Mouse (Mus musculus): ENCODE measurements around the gene Zeb2. TPM values are rescaled to one million over a fixed set of nuclear protein-coding genes. Genes with fewer than 3 reads are reported as not detected.

Zeb2 gene
- total and polyA plus RNA-seq, 3 experiments, result 16.5 to 50.0 (median 46.7) TPM

- no peak for DNase-seq
- Histone ChIP-seq H3K27me3 (ENCODE audit: control insufficient read depth, insufficient read depth, low read length) (no peaks in the 10 kb centered on the region), H3K79me2 (replicated peaks; ENCODE audit: control insufficient read depth, insufficient read depth, low read length) (no peaks in the 10 kb centered on the region), H3K27ac (no peak overlapping the region), H3K9ac (ENCODE audit: low read depth, low read length) (no peak overlapping the region), H3K4me1 (ENCODE audit: control insufficient read depth, insufficient read depth, low read length) (no peaks in the 10 kb centered on the region; the same call in 1 of the 2 replicates), H3K36me3 (ENCODE audit: control insufficient read depth, insufficient read depth, low read length) (no peaks in the 10 kb centered on the region), H3K4me3 (no peak overlapping the region)
- intact Hi-C loops (cut with DNase I), result no loop called here
- WGBS, result 63% methylated on average over 6 of the region's 6 CpGs
- no peak for TF ChIP-seq POLR2A (IDR thresholded peaks at IDR 0.05; ENCODE audit: insufficient read depth, low read depth, low read length)
- TF ChIP-seq CTCF (IDR thresholded peaks at IDR 0.05), result no peak
- no peak for TF ChIP-seq EP300 (IDR thresholded peaks at IDR 0.05; ENCODE audit: insufficient read depth, low read depth, low read length)
Observed at GRCm38 (mm10) chr2:44973828-44974227, 143.4 kb downstream of the Zeb2 start.

- H3K27me3 ChIP-seq (ENCODE audit: control insufficient read depth, insufficient read depth, low read length), result no peaks in the 10 kb centered on the region
- DNase-seq, result no peak
- no peaks in the 10 kb centered on the region for H3K79me2 ChIP-seq (replicated peaks; ENCODE audit: control insufficient read depth, insufficient read depth, low read length)
- intact Hi-C loops (cut with DNase I), result no loop called here
- H3K36me3 ChIP-seq (ENCODE audit: control insufficient read depth, insufficient read depth, low read length), result no peaks in the 10 kb centered on the region
- H3K4me1 ChIP-seq (ENCODE audit: control insufficient read depth, insufficient read depth, low read length), result no peaks in the 10 kb centered on the region; the same call in 1 of the 2 replicates
- H3K4me3 ChIP-seq, result no peak overlapping the region
- H3K9ac ChIP-seq (ENCODE audit: low read depth, low read length), result no peak overlapping the region
- TF ChIP-seq CTCF (IDR thresholded peaks at IDR 0.05) (no peak), POLR2A (IDR thresholded peaks at IDR 0.05; ENCODE audit: insufficient read depth, low read depth, low read length) (no peak), EP300 (IDR thresholded peaks at IDR 0.05; ENCODE audit: insufficient read depth, low read depth, low read length) (no peak)
- WGBS, result 72% methylated on average over 6 of the region's 6 CpGs
- no peak overlapping the region for H3K27ac ChIP-seq
Observed at GRCm38 (mm10) chr2:44970087-44970646, 147.0 kb downstream of the Zeb2 start.

DNA sequence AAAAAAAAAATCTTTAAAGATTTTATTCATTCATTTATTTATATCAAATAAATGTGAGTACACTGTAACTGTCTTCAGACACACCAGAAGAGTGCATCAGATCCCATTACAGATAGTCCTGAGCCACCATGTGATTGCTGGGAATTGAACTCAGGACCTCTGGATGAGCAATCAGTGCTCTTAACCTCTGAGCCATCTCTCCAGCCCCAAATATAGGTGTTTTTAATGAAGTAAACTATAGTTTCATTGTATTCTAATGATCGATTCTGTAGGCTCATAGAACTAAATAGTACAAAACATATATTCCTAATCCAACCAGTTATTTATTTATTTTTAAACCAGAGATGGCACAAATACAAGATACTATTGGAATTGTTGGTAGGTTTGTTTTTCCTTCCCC lies 147.6 kb downstream of the Zeb2 start:
- no peak overlapping the region for H3K27ac ChIP-seq
- H3K9ac ChIP-seq (ENCODE audit: low read depth, low read length), result no peak overlapping the region
- 95% methylated on average over 1 of the region's 1 CpGs for WGBS
- H3K36me3 ChIP-seq (ENCODE audit: control insufficient read depth, insufficient read depth, low read length), result no peaks in the 10 kb centered on the region
- intact Hi-C loops (cut with DNase I), result no loop called here
- H3K4me3 ChIP-seq, result no peak overlapping the region
- TF ChIP-seq POLR2A (IDR thresholded peaks at IDR 0.05; ENCODE audit: insufficient read depth, low read depth, low read length), result no peak
- no peak for TF ChIP-seq CTCF (IDR thresholded peaks at IDR 0.05)
- no peak for TF ChIP-seq EP300 (IDR thresholded peaks at IDR 0.05; ENCODE audit: insufficient read depth, low read depth, low read length)
- no peaks in the 10 kb centered on the region; the same call in 1 of the 2 replicates for H3K4me1 ChIP-seq (ENCODE audit: control insufficient read depth, insufficient read depth, low read length)
- H3K79me2 ChIP-seq (replicated peaks; ENCODE audit: control insufficient read depth, insufficient read depth, low read length), result no peaks in the 10 kb centered on the region
- no peak for DNase-seq
- H3K27me3 ChIP-seq (ENCODE audit: control insufficient read depth, insufficient read depth, low read length), result no peaks in the 10 kb centered on the region

DNA sequence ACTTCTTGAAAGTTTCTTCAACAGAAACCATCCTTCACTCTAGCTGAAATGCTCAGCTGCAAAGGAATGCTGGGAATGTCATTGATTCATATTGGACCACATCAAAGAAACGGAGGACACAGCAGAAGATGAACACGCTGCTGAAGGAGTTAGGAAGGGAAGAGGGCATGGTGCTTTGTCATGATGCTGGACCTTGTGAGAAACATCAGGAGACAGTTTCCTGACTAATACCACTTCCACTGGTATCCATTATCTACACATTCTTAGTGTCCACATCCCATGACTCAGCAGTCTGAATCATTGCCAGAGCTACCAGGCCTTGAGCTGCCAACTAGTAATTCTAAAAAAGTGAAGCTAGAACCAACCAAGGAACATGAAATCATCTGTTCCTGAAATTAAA lies 148.0 kb downstream of the Zeb2 start:
- H3K4me1 ChIP-seq (ENCODE audit: control insufficient read depth, insufficient read depth, low read length), result no peaks in the 10 kb centered on the region; the same call in 1 of the 2 replicates
- DNase-seq, result no peak
- intact Hi-C loops (cut with DNase I), result no loop called here
- 79% methylated on average over 2 of the region's 2 CpGs for WGBS
- H3K79me2 ChIP-seq (replicated peaks; ENCODE audit: control insufficient read depth, insufficient read depth, low read length), result no peaks in the 10 kb centered on the region
- H3K27me3 ChIP-seq (ENCODE audit: control insufficient read depth, insufficient read depth, low read length), result no peaks in the 10 kb centered on the region
- H3K9ac ChIP-seq (ENCODE audit: low read depth, low read length), result no peak overlapping the region
- H3K27ac ChIP-seq, result no peak overlapping the region
- no peak overlapping the region for H3K4me3 ChIP-seq
- H3K36me3 ChIP-seq (ENCODE audit: control insufficient read depth, insufficient read depth, low read length), result no peaks in the 10 kb centered on the region
- TF ChIP-seq CTCF (IDR thresholded peaks at IDR 0.05) (no peak), POLR2A (IDR thresholded peaks at IDR 0.05; ENCODE audit: insufficient read depth, low read depth, low read length) (no peak), EP300 (IDR thresholded peaks at IDR 0.05; ENCODE audit: insufficient read depth, low read depth, low read length) (no peak)

- Histone ChIP-seq H3K27ac (no peak overlapping the region), H3K27me3 (ENCODE audit: control insufficient read depth, insufficient read depth, low read length) (no peaks in the 10 kb centered on the region), H3K36me3 (ENCODE audit: control insufficient read depth, insufficient read depth, low read length) (no peaks in the 10 kb centered on the region), H3K79me2 (replicated peaks; ENCODE audit: control insufficient read depth, insufficient read depth, low read length) (no peaks in the 10 kb centered on the region), H3K4me3 (no peak overlapping the region), H3K4me1 (ENCODE audit: control insufficient read depth, insufficient read depth, low read length) (no peaks in the 10 kb centered on the region; the same call in 1 of the 2 replicates), H3K9ac (ENCODE audit: low read depth, low read length) (no peak overlapping the region)
- intact Hi-C loops (cut with DNase I), result no loop called here
- 44% methylated on average over 2 of the region's 2 CpGs for WGBS
- DNase-seq, result no peak
- TF ChIP-seq CTCF (IDR thresholded peaks at IDR 0.05) (no peak), EP300 (IDR thresholded peaks at IDR 0.05; ENCODE audit: insufficient read depth, low read depth, low read length) (no peak), POLR2A (IDR thresholded peaks at IDR 0.05; ENCODE audit: insufficient read depth, low read depth, low read length) (no peak)
Observed at GRCm38 (mm10) chr2:44965834-44966555, 151.2 kb downstream of the Zeb2 start.

- Histone ChIP-seq H3K27ac (no peak overlapping the region), H3K79me2 (replicated peaks; ENCODE audit: control insufficient read depth, insufficient read depth, low read length) (no peaks in the 10 kb centered on the region), H3K36me3 (ENCODE audit: control insufficient read depth, insufficient read depth, low read length) (no peaks in the 10 kb centered on the region), H3K4me1 (ENCODE audit: control insufficient read depth, insufficient read depth, low read length) (no peaks in the 10 kb centered on the region), H3K27me3 (ENCODE audit: control insufficient read depth, insufficient read depth, low read length) (no peaks in the 10 kb centered on the region), H3K9ac (ENCODE audit: low read depth, low read length) (no peak overlapping the region), H3K4me3 (no peak overlapping the region)
- intact Hi-C loops (cut with DNase I), result no loop called here
- no peak for DNase-seq
- TF ChIP-seq CTCF (IDR thresholded peaks at IDR 0.05) (no peak), EP300 (IDR thresholded peaks at IDR 0.05; ENCODE audit: insufficient read depth, low read depth, low read length) (no peak), POLR2A (IDR thresholded peaks at IDR 0.05; ENCODE audit: insufficient read depth, low read depth, low read length) (no peak)
- WGBS, result 89% methylated on average over 5 of the region's 5 CpGs
Observed at GRCm38 (mm10) chr2:44962620-44963019, 154.6 kb downstream of the Zeb2 start.
